In the genomic region with DNA sequence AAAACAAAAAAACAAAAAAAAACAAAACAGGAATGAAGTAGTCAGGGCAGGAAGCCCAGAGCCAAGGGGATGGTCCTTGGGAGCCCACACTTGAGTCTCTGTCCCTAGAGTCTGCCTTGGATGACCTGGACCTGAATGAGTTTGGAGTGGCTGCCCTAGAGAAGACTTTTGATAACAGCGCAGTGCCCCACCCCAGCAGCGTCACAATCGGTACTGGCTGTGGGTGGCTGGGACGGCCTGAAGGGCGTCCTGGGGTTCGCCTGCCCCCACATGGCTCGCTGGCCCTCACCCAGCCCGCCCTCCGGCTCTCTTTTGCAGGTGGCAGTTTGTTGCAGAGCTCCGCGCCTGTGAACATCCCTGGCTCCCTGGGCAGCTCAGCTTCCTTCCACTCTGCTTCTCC, we compare ENCODE assay signal across 22 mouse cellular contexts. TPM values are rescaled to one million over a fixed set of nuclear protein-coding genes. Genes with fewer than 3 reads are reported as not detected.
DNase-seq lines count a peak whose midpoint lies in the region; ATAC-seq lines count a peak whose summit lies in the region.
"Had no signal": no experiment of that assay in that cellular context is flagged by ENCODE, and none has a peak within 500 bp of the region (broad histone marks: within the 10 kb centered on the region; RNA-seq: fewer than 3 reads in every experiment).

No protein-coding gene starts in this region.

- peak; percentile 30; the same call in 1 of the 2 replicates for ATAC-seq in megakaryocyte progenitor cell, adult 5-6 weeks (replicated peaks; ENCODE audit: poor library complexity)
- ATAC-seq: activated CD4-positive, CD25-positive, alpha-beta regulatory T cell, adult 4 months; forebrain, embryonic 14.5 days; forebrain, postnatal 0 days; hindbrain, embryonic 16.5 days had no signal

- peak; percentile 28 for DNase-seq in cerebellum, adult 11-12 months
- no peak for DNase-seq in cerebellum, postnatal 10 days
- DNase-seq in testis, postnatal 10 days (ENCODE audit: low spot score) = peak; percentile 44
- no peak for DNase-seq in testis, postnatal 14 days (ENCODE audit: low spot score)
- no peak for DNase-seq in gastrocnemius, postnatal 10 days
- DNase-seq in kidney, postnatal 14 days = no peak
- DNase-seq: adrenal gland, adult 8-10 months; adrenal gland, postnatal 36 days; cerebellum, adult 2 months; cerebellum, adult 9-11 months; cerebellum, postnatal 36 days; embryo, embryonic 11 days; forebrain, postnatal 0 days; gastrocnemius, adult 2 months; gastrocnemius, postnatal 25 days; heart, adult 18-20 months; heart, postnatal 10 days; heart, postnatal 36 days had no signal

RNA-seq across cellular contexts. Expression of gene Unc13d, which starts 21.9 kb away (rescaled TPM):
- 13.6 and 15.8 TPM in 2 replicates for total RNA-seq in megakaryocyte progenitor cell, adult 5-6 weeks (2015)
- 15.5 and 26.1 TPM in 2 replicates for total RNA-seq in megakaryocyte progenitor cell, adult 5-6 weeks (2017)
- total RNA-seq in gastrocnemius, postnatal 10 days (2021) = under 1 TPM; 0.45 TPM

RNA-seq across cellular contexts. Expression of gene Unk, which starts 25.8 kb away (rescaled TPM):
- total RNA-seq in megakaryocyte progenitor cell, adult 5-6 weeks (2015) = 13.7 and 15.3 TPM in 2 replicates
- total RNA-seq in megakaryocyte progenitor cell, adult 5-6 weeks (2017) = 14.2 and 18.7 TPM in 2 replicates
- 10 to 100 TPM; 13.6 to 15.8 TPM for total RNA-seq in gastrocnemius, postnatal 10 days (2021)

RNA-seq across cellular contexts. Expression of gene H3f3b, which starts 28.1 kb away (rescaled TPM):
- 714 and 817 TPM in 2 replicates for total RNA-seq in megakaryocyte progenitor cell, adult 5-6 weeks (2015)
- 751 and 801 TPM in 2 replicates for total RNA-seq in megakaryocyte progenitor cell, adult 5-6 weeks (2017)
- 100 to 1,000 TPM; 252 TPM for total RNA-seq in gastrocnemius, postnatal 10 days (2021)

RNA-seq across cellular contexts. Expression of gene Wbp2, which starts 30.9 kb away (rescaled TPM):
- 42.4 and 56.5 TPM in 2 replicates for total RNA-seq in megakaryocyte progenitor cell, adult 5-6 weeks (2015)
- 15.6 and 22.8 TPM in 2 replicates for total RNA-seq in megakaryocyte progenitor cell, adult 5-6 weeks (2017)
- 10 to 100 TPM; 64.8 to 66.8 TPM for total RNA-seq in gastrocnemius, postnatal 10 days (2021)

RNA-seq across cellular contexts. Expression of gene Galk1, which starts 43.4 kb away (rescaled TPM):
- 29.4 and 29.8 TPM in 2 replicates for total RNA-seq in megakaryocyte progenitor cell, adult 5-6 weeks (2015)
- total RNA-seq in megakaryocyte progenitor cell, adult 5-6 weeks (2017) = 46.5 and 52.7 TPM in 2 replicates
- 10 to 100 TPM; 14.8 to 19.2 TPM for total RNA-seq in gastrocnemius, postnatal 10 days (2021)

Comparison
In these comparisons a context has a peak if more than half of its experiments do, and no peak if none do; other contexts are left out.
1. DNase-seq: peak in cerebellum, adult 11-12 months (single experiment) and testis, postnatal 10 days (single experiment); none in cerebellum, postnatal 10 days (0 of 2), testis, postnatal 14 days (single experiment), gastrocnemius, postnatal 10 days (single experiment) and kidney, postnatal 14 days (single experiment).
2. RNA of gene Unc13d, which starts 21.9 kb away (total RNA-seq): 13.6 to 26.1 TPM in megakaryocyte progenitor cell, adult 5-6 weeks; 0.45 TPM in gastrocnemius, postnatal 10 days; every median in the first group is over 10 times any median in the second.